7 mouse cellular contexts compared by ENCODE assay signal in genomic region chr3:94758427-94758826, GRCm38 (mm10). TPM values are rescaled to one million over a fixed set of nuclear protein-coding genes. Genes with fewer than 3 reads are reported as not detected.
DNase-seq lines count a peak whose midpoint lies in the region; ATAC-seq and TF ChIP-seq lines count a peak whose summit lies in the region.
"Not testable (repeated sequence)": the region's sequence is repeated elsewhere in the genome, so short reads cannot be mapped to it uniquely, and the experiment has no call there.

No protein-coding gene starts in this region.

- not testable (repeated sequence) for H3K27ac ChIP-seq in embryonic facial prominence, embryonic 12.5 days; heart, embryonic 12.5 days (ENCODE audit: poor library complexity, severe bottlenecking); intestine, embryonic 14.5 days (ENCODE audit: low read depth); lung, embryonic 14.5 days (ENCODE audit: low read depth); midbrain, postnatal 0 days (ENCODE audit: low read depth, low read length)

- 49% methylated on average over 4 of the region's 9 CpGs for WGBS in embryonic facial prominence, embryonic 12.5 days
- 38% methylated on average over 4 of the region's 9 CpGs for WGBS in heart, embryonic 12.5 days
- 49% methylated on average over 4 of the region's 9 CpGs for WGBS in intestine, embryonic 14.5 days
- 59% methylated on average over 4 of the region's 9 CpGs for WGBS in lung, embryonic 14.5 days
- 65% methylated on average over 3 of the region's 9 CpGs for WGBS in midbrain, postnatal 0 days

- DNase-seq in R1 (ENCODE audit: low read depth, low spot score), result peak; percentile 79
- DNase-seq in intestine, embryonic 14.5 days (ENCODE audit: low spot score); lung, embryonic 14.5 days; midbrain, postnatal 0 days (ENCODE audit: low spot score): not testable (repeated sequence)
- peak; percentile 54 to 66 for DNase-seq in kidney, postnatal 36 days

- not testable (repeated sequence) for H3K4me2 ChIP-seq in embryonic facial prominence, embryonic 12.5 days (replicated peaks); heart, embryonic 12.5 days; intestine, embryonic 14.5 days (ENCODE audit: low read length); lung, embryonic 14.5 days; midbrain, postnatal 0 days (ENCODE audit: low read depth, low read length, poor library complexity, severe bottlenecking)

- not testable (repeated sequence) for H3K4me3 ChIP-seq in embryonic facial prominence, embryonic 12.5 days; heart, embryonic 12.5 days; intestine, embryonic 14.5 days (ENCODE audit: low read depth, low read length); lung, embryonic 14.5 days (ENCODE audit: low read depth, low read length); midbrain, postnatal 0 days (ENCODE audit: low read depth, low read length)

- peak; percentile 25; the same call in 1 of the 2 replicates for ATAC-seq in embryonic facial prominence, embryonic 12.5 days (ENCODE audit: insufficient number of reproducible peaks, insufficient read depth, low FRiP score, low TSS enrichment)
- ATAC-seq in heart, embryonic 12.5 days (ENCODE audit: insufficient number of reproducible peaks, low FRiP score), result peak; percentile 73
- ATAC-seq in intestine, embryonic 14.5 days (replicated peaks; ENCODE audit: low FRiP score, low TSS enrichment, low read depth), result peak; percentile 80
- peak; percentile 78 for ATAC-seq in lung, embryonic 14.5 days (ENCODE audit: insufficient read depth)
- peak; percentile 50 for ATAC-seq in midbrain, postnatal 0 days (ENCODE audit: low FRiP score)

- not testable (repeated sequence) for H3K36me3 ChIP-seq in embryonic facial prominence, embryonic 12.5 days; heart, embryonic 12.5 days; intestine, embryonic 14.5 days (ENCODE audit: control insufficient read depth, insufficient read depth, low read length); lung, embryonic 14.5 days (ENCODE audit: insufficient read depth); midbrain, postnatal 0 days (ENCODE audit: insufficient read depth, low read length)

- TF ChIP-seq CTCF in lung, embryonic 14.5 days (IDR thresholded peaks at IDR 0.05; ENCODE audit: low read depth); midbrain, postnatal 0 days (IDR thresholded peaks at IDR 0.05): not testable (repeated sequence)

- not testable (repeated sequence) for H3K4me1 ChIP-seq in embryonic facial prominence, embryonic 12.5 days; heart, embryonic 12.5 days (replicated peaks); intestine, embryonic 14.5 days (replicated peaks; ENCODE audit: control insufficient read depth, insufficient read depth, low read length); lung, embryonic 14.5 days (ENCODE audit: insufficient read depth); midbrain, postnatal 0 days (ENCODE audit: insufficient read depth, low read length)

- not testable (repeated sequence) for H3K9me3 ChIP-seq in embryonic facial prominence, embryonic 12.5 days; heart, embryonic 12.5 days (replicated peaks); intestine, embryonic 14.5 days (ENCODE audit: control insufficient read depth, low read length); lung, embryonic 14.5 days (ENCODE audit: low read depth, low read length); midbrain, postnatal 0 days (ENCODE audit: low read length)

- not testable (repeated sequence) for H3K9ac ChIP-seq in embryonic facial prominence, embryonic 12.5 days; heart, embryonic 12.5 days; intestine, embryonic 14.5 days (ENCODE audit: low read length); lung, embryonic 14.5 days; midbrain, postnatal 0 days (replicated peaks; ENCODE audit: low read length, poor library complexity, severe bottlenecking)

- not testable (repeated sequence) for H3K27me3 ChIP-seq in embryonic facial prominence, embryonic 12.5 days; heart, embryonic 12.5 days (replicated peaks); intestine, embryonic 14.5 days (replicated peaks; ENCODE audit: control insufficient read depth, insufficient read depth, low read length); lung, embryonic 14.5 days (ENCODE audit: insufficient read depth, low read length); midbrain, postnatal 0 days (ENCODE audit: insufficient read depth, low read length)

RNA-seq across cellular contexts. Expression of gene Cgn, which starts 27.9 kb away (rescaled TPM):
- polyA plus RNA-seq in embryonic facial prominence, embryonic 12.5 days (2016; fragmentation: Nextera tagmentation; extraction: Ambion mirVana), result 7.2 and 8.1 TPM in 2 replicates
- polyA plus RNA-seq in heart, embryonic 12.5 days (2016; fragmentation: Nextera tagmentation; extraction: Ambion mirVana), result 2.1 and 2.4 TPM in 2 replicates
- polyA plus RNA-seq in intestine, embryonic 14.5 days (2014; fragmentation: Nextera tagmentation; extraction: Ambion mirVana), result 38.9 and 41.9 TPM in 2 replicates
- polyA plus RNA-seq in lung, embryonic 14.5 days (2014; fragmentation: Nextera tagmentation; extraction: Ambion mirVana), result 18.3 and 19.5 TPM in 2 replicates
- total RNA-seq in midbrain, postnatal 0 days (2014; rRNA removed), result 11.6 and 13.6 TPM in 2 replicates
- polyA plus RNA-seq in midbrain, postnatal 0 days (2015; fragmentation: Nextera tagmentation; extraction: Ambion mirVana), result 11.4 and 12.4 TPM in 2 replicates

Comparison
In these comparisons a context has a peak if more than half of its experiments do, and no peak if none do; other contexts are left out.
1. ATAC-seq: peak in every context shown above with its lines; median percentile 80 in intestine, embryonic 14.5 days; 78 in lung, embryonic 14.5 days; 73 in heart, embryonic 12.5 days; 50 in midbrain, postnatal 0 days; 25 in embryonic facial prominence, embryonic 12.5 days.